Mouse (Mus musculus) stomach, embryonic 14.5 days (tissue): ENCODE data around the gene Gm10203. TPM values are rescaled to one million over a fixed set of nuclear protein-coding genes. Genes with fewer than 3 reads are reported as not detected.

ENCODE experiments used
- ATAC-seq: fragments of 200-750 bp; cut with Nextera tagmentation; 2 replicates; pipeline ENCODE4 v1.8.0; 2017; ENCODE audit warnings: low read depth, moderate TSS enrichment; ENCODE audit not compliant: insufficient number of reproducible peaks, insufficient read depth, low FRiP score
- H3K27ac ChIP-seq: fragments of 300-500 bp; sonication (generic); 2 replicates; pipeline ENCODE4 v1.5.1; 2014; ENCODE audit warnings: mild to moderate bottlenecking, low read length, moderate library complexity, mixed read lengths
- H3K27me3 ChIP-seq: fragments of 300-500 bp; sonication (generic); 2 replicates; pipeline ENCODE4 v1.6.1; 2014; ENCODE audit warnings: low read length, control low read depth, mixed read lengths; ENCODE audit not compliant: control insufficient read depth, insufficient read depth
- H3K36me3 ChIP-seq: fragments of 300-500 bp; sonication (generic); 2 replicates; pipeline ENCODE4 v1.6.1; 2014; ENCODE audit warnings: mild to moderate bottlenecking, control low read depth, low read length, moderate library complexity, mixed read lengths; ENCODE audit not compliant: control insufficient read depth, insufficient read depth
- H3K4me1 ChIP-seq: fragments of 300-500 bp; sonication (generic); 2 replicates; pipeline ENCODE4 v1.6.1; 2014; ENCODE audit warnings: low read length, control low read depth, mixed read lengths; ENCODE audit not compliant: control insufficient read depth, insufficient read depth
- H3K4me2 ChIP-seq: fragments of 300-500 bp; sonication (generic); replicated peaks from 2 replicates; pipeline ENCODE4 v1.6.1; 2014; ENCODE audit warnings: low read depth, low read length, control low read depth
- H3K4me3 ChIP-seq: fragments of 300-500 bp; sonication (generic); 2 replicates; pipeline ENCODE4 v1.5.1; 2014; ENCODE audit warnings: low read depth, low read length, control low read depth
- H3K9ac ChIP-seq: fragments of 300-500 bp; sonication (generic); replicated peaks from 2 replicates; pipeline ENCODE4 v1.6.1; 2014; ENCODE audit warnings: low read depth, mild to moderate bottlenecking, control low read depth, low read length, moderate library complexity, mixed read lengths
- H3K9me3 ChIP-seq: fragments of 300-500 bp; sonication (generic); 2 replicates; pipeline ENCODE4 v1.6.1; 2016; ENCODE audit warnings: low read depth, low read length, control low read depth; ENCODE audit not compliant: control insufficient read depth
- WGBS: fragments of 180-500 bp; shearing (Covaris S2); extraction: QIAGEN DNeasy Blood & Tissue Kit; methylation state at CpG from one replicate; pipeline ENCODE4 v1.1.7; 2014; 5-methylcytosine and 5-hydroxymethylcytosine counted together
- polyA plus RNA-seq: library from polyadenylated mRNA; unstranded; fragments of >200 nt; fragmentation: Nextera tagmentation; extraction: Ambion mirVana; gene quantifications from 2 replicates; pipeline ENCODE4 v1.2.1, GENCODE M21; 2014

Gm10203 gene
- polyA plus RNA-seq, 1 experiment from 2014 or later, result not detected

DNA sequence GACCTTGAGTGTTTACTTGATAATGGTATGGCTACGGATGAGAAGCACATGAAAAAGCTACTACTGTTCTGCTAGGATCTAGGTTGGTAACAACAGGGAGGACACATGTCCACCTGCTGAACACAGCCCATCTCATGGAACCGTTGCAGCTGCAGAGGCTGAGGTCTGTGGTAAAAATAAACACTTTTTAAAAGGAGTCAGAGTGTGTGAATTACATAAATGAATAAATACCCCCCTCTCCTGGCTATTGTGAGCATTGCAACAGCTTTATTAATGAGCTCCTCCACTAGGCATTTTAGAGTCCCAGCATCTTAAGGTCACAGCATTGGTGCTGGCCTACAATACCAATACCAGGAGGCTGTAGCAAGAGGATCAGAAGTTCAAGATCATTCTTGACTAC lies 10.1 kb upstream of the Gm10203 start:
- H3K4me1 ChIP-seq, result no peaks in the 10 kb centered on the region
- H3K27me3 ChIP-seq, result no peaks in the 10 kb centered on the region
- H3K4me2 ChIP-seq, result no peak overlapping the region
- WGBS, result 11% methylated on average over 2 of the region's 2 CpGs
- ATAC-seq, result peak; percentile 54; the same call in 1 of the 2 replicates
- no peak overlapping the region for H3K9ac ChIP-seq
- no peak overlapping the region for H3K27ac ChIP-seq
- H3K4me3 ChIP-seq, result no peak overlapping the region
- H3K36me3 ChIP-seq, result no peaks in the 10 kb centered on the region
- no peaks in the 10 kb centered on the region for H3K9me3 ChIP-seq

DNA sequence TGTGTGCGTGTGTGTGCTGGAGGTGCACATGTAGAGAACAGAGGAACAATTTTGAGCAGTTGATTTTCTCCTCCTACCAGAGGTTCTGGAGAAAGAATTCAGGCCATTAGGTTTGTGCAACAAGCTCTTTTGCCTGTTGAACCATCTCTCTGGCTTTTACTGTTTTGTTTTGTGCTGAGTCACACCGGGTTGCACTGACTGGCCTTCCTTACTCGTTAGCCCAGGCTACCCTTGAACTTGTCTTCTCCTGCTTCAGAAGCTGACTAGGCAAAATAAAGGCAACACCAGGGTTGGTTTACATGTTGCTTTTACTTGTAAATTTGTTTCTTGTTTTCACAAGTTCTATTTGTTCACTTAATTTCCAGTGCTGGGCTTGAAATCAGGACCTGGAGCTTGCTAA lies 6.9 kb upstream of the Gm10203 start:
- no peaks in the 10 kb centered on the region for H3K4me1 ChIP-seq
- H3K9ac ChIP-seq, result no peak overlapping the region
- no peak overlapping the region for H3K4me2 ChIP-seq
- H3K27ac ChIP-seq, result no peak overlapping the region
- H3K27me3 ChIP-seq, result no peaks in the 10 kb centered on the region
- 80% methylated on average over 3 of the region's 3 CpGs for WGBS
- no peak overlapping the region for H3K4me3 ChIP-seq
- no peak for ATAC-seq
- H3K9me3 ChIP-seq, result no peaks in the 10 kb centered on the region
- no peaks in the 10 kb centered on the region for H3K36me3 ChIP-seq

DNA sequence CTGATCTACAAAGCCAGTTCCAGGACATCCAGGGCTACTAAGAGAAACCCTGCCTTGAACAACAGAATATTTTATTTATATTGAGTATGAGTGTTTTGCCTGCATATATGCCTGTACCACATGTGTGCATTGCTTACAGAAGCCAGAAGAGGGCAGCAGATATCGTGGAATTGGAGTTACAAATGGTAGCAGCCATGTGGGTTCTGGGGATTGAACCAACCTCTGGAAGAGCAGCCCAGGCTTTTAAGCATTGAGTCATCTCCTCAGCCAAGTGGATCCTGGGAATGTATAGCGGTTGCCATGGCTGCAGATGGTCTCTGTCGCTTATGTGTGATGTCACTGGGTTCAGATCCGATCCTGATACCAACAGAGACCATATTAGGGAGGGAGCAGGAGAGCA lies 3.3 kb upstream of the Gm10203 start:
- Histone ChIP-seq H3K9me3 (no peaks in the 10 kb centered on the region), H3K36me3 (no peaks in the 10 kb centered on the region), H3K4me3 (no peak overlapping the region), H3K9ac (no peak overlapping the region), H3K27ac (no peak overlapping the region), H3K27me3 (no peaks in the 10 kb centered on the region), H3K4me2 (no peak overlapping the region), H3K4me1 (no peaks in the 10 kb centered on the region)
- ATAC-seq, result no peak
- 68% methylated on average over 4 of the region's 4 CpGs for WGBS

DNA sequence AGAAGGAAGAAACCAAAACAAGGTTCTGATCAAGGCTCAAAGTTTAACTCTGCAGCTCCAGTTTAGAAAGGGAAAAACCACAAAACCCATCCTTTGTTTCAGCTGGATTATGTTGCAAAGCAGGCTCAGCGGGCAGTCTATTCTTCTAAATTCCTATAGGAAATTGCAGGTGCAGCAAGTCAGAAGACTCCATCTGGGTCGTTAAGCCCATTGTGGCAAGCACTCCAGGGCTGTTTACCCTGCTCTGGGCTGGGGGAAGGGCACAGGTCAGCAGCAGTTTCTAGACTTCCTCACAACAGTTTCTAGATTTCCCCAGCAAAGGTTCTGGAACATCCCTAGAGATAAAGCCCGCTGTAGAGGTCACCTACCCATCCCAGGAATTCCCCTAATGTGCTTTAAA lies 1.1 kb downstream of the Gm10203 start:
- 41% methylated on average over 3 of the region's 3 CpGs for WGBS
- H3K27ac ChIP-seq, result no peak overlapping the region

DNA sequence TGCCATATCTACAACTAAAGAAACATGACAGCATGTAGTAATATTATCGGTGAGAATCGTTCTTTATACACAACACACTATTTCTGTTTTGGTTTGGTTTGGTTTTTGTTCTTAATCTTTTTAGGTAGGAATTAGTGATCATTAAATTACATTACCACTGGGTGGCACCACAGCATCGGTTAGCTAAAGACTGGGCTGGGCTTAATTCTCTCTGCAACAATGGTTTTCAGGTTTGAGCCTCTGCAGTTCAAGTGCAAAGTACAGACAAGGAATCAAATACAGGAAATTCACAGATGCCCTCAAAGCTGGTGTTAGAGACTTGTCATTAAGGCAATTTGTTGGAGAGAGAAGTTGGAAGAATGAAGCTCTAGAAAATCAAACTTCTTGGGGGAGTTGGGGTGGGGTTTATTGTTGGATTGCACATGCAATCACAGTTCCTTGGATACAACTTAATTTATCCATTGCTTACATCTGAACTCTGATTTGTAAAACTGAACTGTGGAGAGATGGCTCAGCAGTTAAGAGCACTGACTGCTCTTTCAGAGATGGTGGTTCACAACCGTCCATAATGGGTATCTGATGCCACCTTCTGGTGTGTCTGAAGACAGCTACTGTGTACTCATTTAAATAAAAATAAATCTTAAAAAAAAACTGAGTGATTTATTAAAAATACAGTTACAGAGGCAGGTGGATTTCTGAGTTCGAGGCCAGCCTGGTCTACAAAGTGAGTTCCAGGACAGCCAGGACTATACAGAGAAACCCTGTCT lies 2.5 kb downstream of the Gm10203 start:
- Histone ChIP-seq H3K4me1 (0 out of 2 replicates have a peak, but pooled peaks cover 5% of the 10 kb centered on the region), H3K4me2 (no peak overlapping the region), H3K9ac (no peak overlapping the region), H3K4me3 (no peak overlapping the region), H3K9me3 (no peaks in the 10 kb centered on the region), H3K36me3 (no peaks in the 10 kb centered on the region), H3K27me3 (no peaks in the 10 kb centered on the region), H3K27ac (no peak overlapping the region)
- ATAC-seq, result no peak
- WGBS, result 30% methylated on average over 5 of the region's 5 CpGs

More for the DNA sequence above, 1.1 kb downstream of the Gm10203 start:
- ATAC-seq, result no peak
- Histone ChIP-seq H3K9me3 (no peaks in the 10 kb centered on the region), H3K9ac (no peak overlapping the region), H3K4me3 (no peak overlapping the region), H3K4me2 (no peak overlapping the region), H3K27me3 (no peaks in the 10 kb centered on the region), H3K36me3 (no peaks in the 10 kb centered on the region), H3K4me1 (0 out of 2 replicates have a peak, but pooled peaks cover 5% of the 10 kb centered on the region)

DNA sequence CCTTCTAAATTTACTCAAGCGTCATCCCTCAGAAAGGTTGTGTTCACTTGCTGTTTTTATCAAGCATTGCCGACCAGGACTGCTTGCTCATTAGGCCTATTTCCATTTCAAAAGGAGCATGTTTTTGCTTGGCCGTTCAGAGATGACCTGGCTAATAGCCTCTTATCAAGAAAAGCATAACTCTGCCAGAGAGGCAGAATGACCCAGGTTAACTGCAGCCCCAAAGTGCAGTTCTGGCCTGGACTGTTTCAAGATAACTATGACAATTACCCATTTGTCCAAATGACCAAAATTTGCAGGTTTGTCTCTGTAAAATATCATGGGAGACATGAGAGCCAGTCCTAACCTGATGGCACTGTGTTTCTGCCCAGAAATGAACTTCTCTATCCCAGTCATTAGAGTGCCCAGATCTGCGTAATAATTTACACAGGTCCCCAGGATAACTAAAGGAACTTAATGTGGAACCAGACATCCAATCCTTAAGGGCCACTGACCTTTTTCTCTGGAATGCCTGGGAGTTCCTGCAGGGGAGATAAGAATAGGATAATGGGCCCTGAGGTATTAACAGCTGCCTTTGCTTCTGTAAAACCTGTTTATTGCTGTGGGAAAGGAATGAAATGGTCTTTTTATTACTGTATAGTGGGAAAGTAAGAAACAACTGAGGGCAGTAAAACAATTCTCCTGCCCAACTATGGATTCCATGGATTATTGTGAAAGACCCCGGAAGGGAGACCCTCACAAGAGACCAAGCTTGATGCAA lies 4.6 kb downstream of the Gm10203 start:
- 15% methylated on average over 5 of the region's 5 CpGs for WGBS
- H3K4me2 ChIP-seq, result no peak overlapping the region
- H3K36me3 ChIP-seq, result no peaks in the 10 kb centered on the region
- no peaks in the 10 kb centered on the region for H3K27me3 ChIP-seq
- ATAC-seq, result no peak
- no peaks in the 10 kb centered on the region for H3K9me3 ChIP-seq
- 0 out of 2 replicates have a peak, but pooled peaks cover 5% of the 10 kb centered on the region for H3K4me1 ChIP-seq
- no peak overlapping the region for H3K9ac ChIP-seq
- H3K27ac ChIP-seq, result peak overlapping the region; percentile 16; the same call in 1 of the 2 replicates
- no peak overlapping the region for H3K4me3 ChIP-seq

DNA sequence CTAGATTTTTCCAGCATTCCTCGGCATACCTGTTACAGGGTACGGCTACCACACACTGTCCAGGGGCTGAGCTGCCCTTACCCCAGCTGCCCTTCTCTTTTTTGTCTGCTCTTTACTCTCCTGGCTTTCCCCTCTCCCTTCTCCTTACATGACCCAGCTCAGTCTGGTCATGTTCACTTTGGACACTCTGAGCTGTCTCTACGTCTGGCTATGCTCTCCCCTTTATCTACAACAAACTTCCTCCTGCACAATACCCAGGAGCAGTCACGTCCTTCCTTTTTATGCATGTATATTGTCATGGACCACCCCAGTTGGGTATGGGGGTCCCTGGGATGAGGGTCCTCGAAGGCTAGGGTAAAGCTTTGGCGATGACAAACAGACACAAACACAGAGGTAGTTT lies 5.7 kb downstream of the Gm10203 start:
- H3K4me1 ChIP-seq, result 0 out of 2 replicates have a peak, but pooled peaks cover 5% of the 10 kb centered on the region
- no peak for ATAC-seq
- no peak overlapping the region for H3K4me3 ChIP-seq
- H3K36me3 ChIP-seq, result no peaks in the 10 kb centered on the region
- no peak overlapping the region for H3K4me2 ChIP-seq
- 66% methylated on average over 6 of the region's 6 CpGs for WGBS
- no peaks in the 10 kb centered on the region for H3K27me3 ChIP-seq
- H3K9me3 ChIP-seq, result no peaks in the 10 kb centered on the region
- H3K9ac ChIP-seq, result no peak overlapping the region
- no peak overlapping the region for H3K27ac ChIP-seq

DNA sequence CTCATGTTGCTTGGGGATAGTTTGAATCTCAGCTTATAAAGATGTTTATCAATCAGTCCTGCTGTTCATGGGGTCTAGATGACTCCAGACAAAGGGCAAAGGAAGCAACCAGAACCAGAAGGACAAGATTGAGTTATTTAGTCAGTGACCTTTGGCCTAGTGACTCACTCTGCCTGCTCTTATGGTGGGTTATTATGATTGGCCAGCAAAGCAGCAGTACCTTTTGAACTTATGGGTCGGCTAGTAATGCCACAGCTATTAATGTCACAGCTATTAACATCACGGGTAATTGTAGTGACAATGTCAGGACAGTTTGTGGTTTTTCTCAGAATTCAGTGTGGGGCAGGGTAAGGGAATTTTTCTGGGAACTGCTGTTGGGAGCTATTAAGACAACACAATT lies 8.0 kb downstream of the Gm10203 start:
- H3K9me3 ChIP-seq, result 0 out of 2 replicates have a peak, but pooled peaks cover 3% of the 10 kb centered on the region
- H3K4me1 ChIP-seq, result 0 out of 2 replicates have a peak, but pooled peaks cover 5% of the 10 kb centered on the region
- no peak overlapping the region for H3K4me2 ChIP-seq
- WGBS, result 52% methylated on average over 2 of the region's 2 CpGs
- H3K27ac ChIP-seq, result no peak overlapping the region
- H3K4me3 ChIP-seq, result no peak overlapping the region
- no peak overlapping the region for H3K9ac ChIP-seq
- H3K27me3 ChIP-seq, result no peaks in the 10 kb centered on the region
- no peaks in the 10 kb centered on the region for H3K36me3 ChIP-seq
- no peak for ATAC-seq
